Mouse (Mus musculus) cerebellum, adult 11-12 months (tissue): ENCODE measurements at regions not wholly inside any gene's neighbourhood (a gene's known extent, or its start where the extent isn't known, plus 50 kb on each side); places are given as distances from the start of the nearest gene placed in this dataset.

Experiments
- DNase-seq: peaks from one replicate; pipeline ENCODE4 v3.0.0; 2022

DNA sequence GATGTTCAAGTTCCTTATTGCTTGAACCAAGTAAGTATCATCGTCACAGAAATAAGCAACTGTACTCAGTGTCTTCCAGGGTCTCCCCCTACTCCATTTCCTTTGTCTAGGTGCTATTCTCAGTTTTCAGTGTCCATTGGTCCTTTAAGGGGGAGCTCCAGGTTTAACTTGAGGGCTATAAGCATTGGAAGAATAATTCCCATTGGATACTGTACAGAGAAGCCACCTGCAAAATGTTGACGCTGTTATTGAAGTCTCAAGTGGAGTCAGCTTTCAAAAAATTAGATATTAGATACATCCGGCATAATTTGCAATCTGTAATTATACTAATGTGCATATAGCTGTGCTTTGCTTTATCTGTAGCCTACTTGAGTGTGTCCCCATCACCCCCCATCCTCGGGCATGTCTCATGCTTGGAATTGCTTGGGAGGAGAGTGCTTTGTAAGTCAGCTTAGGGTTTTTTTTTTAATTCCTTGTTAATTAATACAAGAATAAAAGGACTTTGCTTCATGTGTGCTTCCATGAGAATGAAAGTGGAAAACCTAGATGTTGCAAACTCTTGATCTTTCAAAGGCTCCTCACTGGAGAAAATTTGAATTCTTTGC lies 425.6 kb upstream of the Ubash3b start:
- no peak for DNase-seq

DNA sequence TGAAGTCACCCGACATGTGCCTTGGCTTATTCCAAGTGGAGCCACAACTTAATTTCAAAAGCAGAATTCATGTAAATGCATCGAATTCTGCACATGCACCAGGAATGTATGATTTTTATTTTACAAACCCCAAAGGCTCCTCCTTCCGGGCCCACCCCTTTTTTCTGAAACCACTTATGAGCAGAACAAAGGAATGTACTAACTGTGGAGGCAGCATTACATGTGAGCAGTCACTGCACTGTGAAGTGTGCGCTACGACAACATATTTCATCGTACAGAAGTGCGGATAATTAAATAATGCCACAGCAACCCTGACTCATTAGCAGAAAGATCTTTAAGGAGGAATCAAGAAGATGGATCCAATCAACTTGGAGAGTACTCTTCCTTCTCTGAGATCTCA lies 424.8 kb upstream of the Ubash3b start:
- DNase-seq: no peak

- no peak for DNase-seq
Observed at GRCm38 (mm10) chr9:41585771-41586170, 424.3 kb upstream of the Ubash3b start.

DNA sequence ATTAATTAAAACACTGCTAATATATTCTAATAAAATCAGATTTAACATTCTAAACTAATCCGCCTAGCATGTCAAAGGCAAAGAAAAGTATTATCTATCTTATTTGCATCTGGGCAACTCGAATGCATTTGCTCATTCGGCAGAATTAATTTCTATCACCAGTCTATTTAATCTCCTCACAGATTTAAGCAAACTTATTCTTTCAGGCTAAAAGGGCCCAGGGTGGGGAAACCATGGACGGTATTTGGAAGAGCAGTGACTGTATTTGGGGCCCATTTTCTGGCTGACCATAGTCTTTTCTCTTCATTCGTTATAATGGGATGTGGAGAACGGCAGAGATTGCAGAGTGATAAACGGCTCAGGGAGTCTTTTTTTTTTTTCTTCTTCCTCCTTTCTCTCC lies 423.5 kb upstream of the Ubash3b start:
- DNase-seq: no peak

- DNase-seq: no peak
Observed at GRCm38 (mm10) chr9:41583711-41584329, 422.3 kb upstream of the Ubash3b start.

DNA sequence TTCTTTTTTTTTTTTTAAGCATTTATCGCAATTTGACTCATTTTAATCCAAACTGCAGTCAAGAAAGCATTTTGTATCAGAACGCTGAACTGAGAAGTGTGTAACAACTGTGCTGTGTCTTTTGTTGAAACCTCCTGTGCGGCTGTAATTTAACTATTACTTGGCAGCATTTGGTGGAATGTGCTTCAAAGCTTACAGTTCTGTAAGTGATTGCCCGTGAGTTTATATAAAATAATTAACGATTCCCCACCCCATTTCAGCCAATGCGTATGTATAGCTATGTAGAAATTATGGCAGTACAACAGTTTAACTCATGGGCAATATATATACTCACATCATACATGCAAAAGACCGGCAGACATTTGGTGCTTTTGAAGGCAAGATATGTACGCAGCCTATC lies 421.8 kb upstream of the Ubash3b start:
- DNase-seq: no peak

DNA sequence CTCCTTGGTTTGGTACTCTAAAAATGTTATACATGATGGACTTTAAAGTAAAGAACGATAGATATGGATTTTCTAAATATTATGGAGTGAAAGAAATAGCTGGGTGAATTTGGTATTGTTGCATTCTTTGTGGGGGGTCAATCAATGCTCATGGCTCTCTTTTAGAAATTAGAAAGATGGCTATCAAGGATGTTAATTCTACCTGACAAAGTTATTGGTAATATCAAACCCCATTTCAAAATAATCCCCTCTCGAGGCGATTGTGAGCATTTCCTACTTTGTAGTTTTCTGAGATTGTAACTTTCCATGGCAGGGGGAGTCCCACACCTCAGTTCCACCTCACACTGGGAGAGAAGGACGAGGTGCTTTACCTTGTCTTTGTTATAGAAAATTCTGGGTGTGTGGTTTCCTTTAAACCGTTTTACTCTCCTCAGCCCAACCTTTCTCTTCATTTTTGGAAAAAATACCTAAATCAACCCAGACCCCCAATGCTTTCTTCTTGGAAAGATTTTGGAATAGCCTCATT lies 421.3 kb upstream of the Ubash3b start:
- no peak for DNase-seq

DNA sequence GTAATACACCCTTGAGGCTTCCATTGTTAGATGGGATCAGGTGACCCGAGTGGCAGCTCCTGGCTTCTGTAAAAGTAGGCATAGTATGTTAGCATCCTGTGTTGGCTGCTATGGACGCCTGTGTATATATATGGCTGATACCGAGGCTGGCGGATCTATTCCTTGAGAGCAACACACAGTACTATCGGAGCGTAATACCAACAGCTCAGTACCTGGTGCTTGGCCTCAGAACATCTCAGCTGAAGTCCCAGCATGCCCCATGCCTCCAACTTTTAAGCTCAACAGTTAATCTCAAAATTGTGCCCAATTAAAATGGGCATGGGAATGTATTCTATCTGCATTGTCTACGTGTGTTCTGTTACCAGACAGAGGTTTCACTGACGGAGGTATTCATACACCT lies 420.7 kb upstream of the Ubash3b start:
- DNase-seq: no peak

- DNase-seq: no peak
Observed at GRCm38 (mm10) chr9:41581741-41582140, 420.2 kb upstream of the Ubash3b start.

GRCm38 (mm10) chr9:41581152-41581551 lies 419.7 kb upstream of the Ubash3b start:
- no peak for DNase-seq

DNA sequence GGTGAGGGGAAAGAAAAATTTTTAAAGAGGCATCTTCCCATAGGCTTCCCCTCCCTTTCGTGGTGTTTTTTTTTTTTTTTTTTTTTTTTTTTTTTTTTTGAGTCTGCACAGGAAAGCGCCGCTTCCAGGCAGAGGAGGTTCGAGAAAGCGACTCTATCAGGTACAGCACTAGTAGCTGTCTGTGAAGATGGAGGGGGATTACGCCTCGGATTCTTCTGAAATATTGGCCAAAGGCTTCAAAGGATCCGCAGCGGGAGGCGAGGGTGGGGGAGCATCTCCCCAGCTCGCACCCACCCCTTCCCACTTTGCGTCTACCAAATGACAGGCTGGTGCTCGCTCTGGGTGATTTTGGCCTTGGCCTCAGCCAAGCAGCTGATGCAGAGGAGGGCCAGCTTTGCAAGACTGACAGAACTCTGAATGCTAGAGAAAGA lies 419.1 kb upstream of the Ubash3b start:
- peak; percentile 38 for DNase-seq

DNA sequence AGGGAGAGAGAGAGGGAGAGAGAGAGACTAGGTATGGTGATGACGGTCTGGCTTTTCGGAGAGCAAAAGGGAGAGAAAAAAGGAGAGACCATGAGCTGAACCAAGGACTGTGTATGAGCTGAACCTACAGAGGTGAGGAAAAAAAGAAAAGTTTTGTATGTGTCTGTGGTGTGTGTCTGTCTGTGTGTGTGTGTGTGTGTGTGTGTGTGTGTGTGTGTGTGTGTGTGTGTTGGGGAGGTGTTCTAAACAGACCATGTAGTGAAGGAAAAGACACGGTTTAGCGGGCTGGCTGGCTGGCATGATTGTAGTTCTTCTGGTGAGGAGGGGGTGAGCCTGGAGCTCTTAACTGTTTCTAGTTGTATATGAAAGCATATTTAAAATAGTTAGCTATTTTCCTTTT lies 418.6 kb upstream of the Ubash3b start:
- DNase-seq: no peak

DNA sequence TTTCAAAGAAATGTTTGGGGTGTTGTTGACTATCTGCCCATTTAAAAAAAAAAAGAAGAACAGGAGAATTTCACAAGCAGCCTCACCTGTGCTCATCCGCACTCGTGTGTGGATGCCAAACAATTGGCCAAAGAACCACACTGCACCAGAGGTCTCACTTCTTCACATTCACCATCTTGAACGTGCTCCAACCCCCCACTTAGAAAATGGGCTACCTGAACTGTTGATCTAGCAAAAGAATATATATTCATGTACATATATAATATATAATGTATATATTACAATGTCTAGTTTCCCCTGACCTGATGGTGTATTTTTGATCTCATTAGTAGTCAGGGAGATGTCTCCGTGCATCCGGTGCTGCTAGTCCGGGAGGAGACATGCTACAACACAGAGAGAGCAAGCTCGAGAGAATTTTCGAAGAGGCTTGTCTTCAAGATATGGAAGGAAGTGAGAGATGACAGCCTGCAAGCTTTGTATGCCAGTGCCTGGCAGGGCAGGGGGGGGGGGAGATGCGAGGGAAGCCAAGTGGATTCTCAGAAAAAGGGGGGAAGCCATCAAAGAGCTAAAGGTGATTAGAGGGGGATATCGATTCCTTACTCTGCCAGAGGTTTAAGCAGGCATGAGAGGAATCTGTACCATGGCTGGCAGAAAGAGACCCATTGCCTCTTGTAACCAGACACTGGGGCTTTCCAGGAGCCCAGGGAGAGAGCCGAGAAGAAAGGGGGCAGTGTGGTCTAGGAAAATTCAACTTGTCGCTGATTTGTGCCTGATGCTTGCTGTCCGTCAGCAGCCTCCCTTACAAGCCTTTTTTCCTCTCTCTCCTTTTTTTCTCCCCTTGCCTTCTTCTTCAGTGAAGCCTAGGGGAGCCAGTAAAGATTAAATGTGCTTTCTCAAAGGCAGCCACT lies 417.9 kb upstream of the Ubash3b start:
- peak; percentile 11 for DNase-seq

DNA sequence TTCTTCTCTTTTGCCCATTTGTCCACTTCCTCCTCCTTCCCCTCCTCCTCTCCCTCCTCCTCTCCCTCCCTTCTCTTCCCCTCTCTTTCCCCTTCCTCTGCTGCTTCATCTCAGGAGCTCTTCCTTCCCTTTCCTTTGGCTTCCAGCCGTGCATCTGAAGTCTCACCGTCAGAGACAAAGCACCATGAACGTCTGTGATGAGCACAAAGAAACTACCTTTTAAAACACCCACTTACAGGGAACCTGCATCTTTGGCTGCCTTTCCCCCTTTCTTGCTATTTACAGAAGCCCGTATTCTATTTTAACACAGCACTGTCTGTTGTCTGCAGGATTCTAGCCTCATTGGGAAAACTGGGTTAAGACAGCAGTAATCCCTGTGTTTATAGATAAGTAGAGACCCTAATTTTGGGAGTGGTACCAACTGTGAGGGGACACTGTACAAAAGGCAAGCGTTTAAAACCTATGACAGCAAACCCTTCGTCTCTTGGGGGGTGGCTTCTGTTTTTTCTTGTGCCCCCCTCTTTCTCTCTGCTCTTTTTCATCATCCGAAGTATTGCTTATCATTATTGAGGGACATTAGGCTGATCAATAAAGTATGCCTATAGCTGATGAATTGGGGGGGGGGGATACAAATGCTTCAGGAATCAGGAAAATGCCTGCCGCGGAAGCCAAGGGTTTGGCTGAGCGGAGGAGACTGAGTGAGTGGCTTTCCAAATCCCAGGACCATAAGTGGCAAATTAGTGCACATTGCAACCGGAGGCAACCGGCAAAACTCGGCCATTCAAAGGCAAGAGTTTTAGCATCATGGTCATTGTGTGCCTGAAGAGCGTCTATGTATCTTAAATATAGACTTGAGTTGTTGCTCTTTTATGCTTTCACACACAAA lies 417.0 kb upstream of the Ubash3b start:
- DNase-seq: no peak

DNA sequence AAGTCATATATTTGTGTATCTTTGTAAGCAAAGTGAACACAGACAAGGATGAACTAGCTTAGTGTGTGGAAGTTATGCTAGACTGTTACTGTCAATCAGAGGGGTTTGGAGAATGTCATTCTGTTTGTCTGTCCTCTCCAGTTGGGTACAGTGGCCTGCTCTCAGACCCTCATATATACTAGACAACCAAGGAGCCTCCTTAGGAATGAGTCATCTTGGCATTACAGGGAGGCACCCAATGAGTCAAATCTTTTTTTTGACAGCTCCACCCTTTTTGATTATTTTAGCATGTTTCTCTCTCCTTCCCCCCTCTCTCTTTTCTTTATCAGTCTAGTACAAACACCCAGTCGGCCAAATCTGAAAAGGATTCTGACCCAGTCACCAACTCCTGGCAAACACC lies 416.3 kb upstream of the Ubash3b start:
- DNase-seq: no peak

DNA sequence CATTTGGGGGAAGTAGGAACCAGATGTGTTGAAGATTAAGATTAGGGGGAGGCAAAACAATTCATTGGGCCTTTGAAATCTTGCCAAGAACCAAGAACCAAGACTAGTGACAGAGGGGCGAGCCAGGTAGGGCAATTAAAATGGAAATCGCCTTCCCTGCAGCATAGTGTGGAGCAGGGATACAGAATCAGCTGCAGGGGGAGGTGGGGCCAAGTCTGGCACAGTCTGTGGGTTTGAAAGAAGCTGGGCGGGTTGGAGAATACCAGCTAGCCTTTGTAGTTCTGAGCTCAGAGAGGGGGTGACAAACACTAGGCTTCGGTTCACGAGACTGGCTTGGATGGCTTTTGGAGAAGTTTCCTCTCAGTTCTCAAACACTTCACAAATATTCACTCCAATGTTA lies 414.3 kb upstream of the Ubash3b start:
- DNase-seq: no peak

- DNase-seq: no peak
Observed at GRCm38 (mm10) chr9:41570262-41570661, 408.8 kb upstream of the Ubash3b start.

- DNase-seq: no peak
Observed at GRCm38 (mm10) chr9:41566496-41566895, 405.0 kb upstream of the Ubash3b start.

DNA sequence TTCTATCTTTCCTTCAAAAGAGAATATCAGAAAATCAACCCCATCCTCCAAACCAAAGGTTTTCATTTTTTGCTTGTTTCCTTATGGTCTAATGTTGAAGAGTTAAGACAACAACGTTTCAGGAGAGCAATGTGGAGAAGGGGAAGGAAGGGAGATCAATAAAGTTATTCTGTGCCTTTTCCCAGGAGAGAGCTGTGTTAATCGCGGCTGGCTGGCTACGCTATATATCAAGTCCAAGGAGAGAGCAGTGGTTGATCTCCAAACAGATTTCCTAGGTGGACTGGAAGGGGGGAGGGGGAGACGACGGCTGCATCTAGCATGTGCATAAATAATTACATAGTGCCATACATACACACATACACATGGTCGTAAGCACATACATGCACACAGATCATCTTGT lies 404.3 kb upstream of the Ubash3b start:
- no peak for DNase-seq

DNA sequence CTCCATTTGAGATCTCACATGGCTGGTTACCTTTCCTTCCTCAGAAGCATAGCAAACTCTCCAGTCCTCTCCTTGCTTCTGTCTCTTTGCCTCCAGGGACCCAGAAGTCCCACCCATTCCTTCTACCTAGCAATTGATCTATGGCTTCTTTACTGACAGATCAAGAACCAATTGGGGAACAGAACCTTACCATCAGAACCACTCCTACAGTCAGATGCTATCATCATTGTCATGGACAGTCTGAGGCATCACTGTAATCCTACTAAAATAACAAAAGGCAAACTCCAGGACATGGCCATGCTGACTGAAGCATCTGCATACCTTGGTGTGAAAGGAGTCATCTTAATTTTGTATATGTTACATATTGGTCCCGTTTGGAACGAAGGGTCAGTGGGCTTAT lies 401.9 kb upstream of the Ubash3b start:
- no peak for DNase-seq

GRCm38 (mm10) chr9:41558456-41558855 lies 397.0 kb upstream of the Ubash3b start:
- DNase-seq: no peak

DNA sequence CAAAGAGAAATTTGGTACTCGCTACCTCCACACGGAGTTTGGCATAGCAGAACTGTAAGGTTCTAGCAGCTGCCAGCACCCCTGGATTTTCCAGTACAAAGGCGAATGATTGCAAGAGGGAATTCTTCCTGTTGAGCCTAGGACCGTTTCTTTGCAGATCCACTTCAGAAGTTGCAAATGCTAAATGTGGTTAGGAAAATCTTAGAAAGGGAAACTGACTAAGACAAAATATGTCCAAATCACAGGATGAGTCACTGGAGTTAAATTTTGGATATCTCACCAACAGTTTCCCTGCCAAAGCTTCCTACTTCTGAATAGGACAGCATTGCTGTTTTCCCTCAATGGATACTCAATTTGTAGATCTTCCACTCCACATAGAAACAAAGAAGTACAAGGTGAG lies 395.4 kb upstream of the Ubash3b start:
- no peak for DNase-seq

GRCm38 (mm10) chr9:41545776-41546175 lies 384.3 kb upstream of the Ubash3b start:
- no peak for DNase-seq
